Mouse (Mus musculus) embryonic fibroblast, embryonic 13.5 days (primary cell): Measurements from ENCODE around the gene Stub1.

ENCODE experiments used
- CTCF ChIP-seq: IDR thresholded peaks from 2 replicates; pipeline ENCODE4 v1.5.1; 2011; ENCODE audit warnings: mild to moderate bottlenecking, control low read depth, low read length, moderate library complexity, borderline replicate concordance; ENCODE audit not compliant: insufficient read depth
- POLR2A ChIP-seq: IDR thresholded peaks from 2 replicates; pipeline ENCODE4 v1.6.1; 2011; ENCODE audit warnings: low read depth, mild to moderate bottlenecking, control low read depth, low read length, moderate library complexity

DNA sequence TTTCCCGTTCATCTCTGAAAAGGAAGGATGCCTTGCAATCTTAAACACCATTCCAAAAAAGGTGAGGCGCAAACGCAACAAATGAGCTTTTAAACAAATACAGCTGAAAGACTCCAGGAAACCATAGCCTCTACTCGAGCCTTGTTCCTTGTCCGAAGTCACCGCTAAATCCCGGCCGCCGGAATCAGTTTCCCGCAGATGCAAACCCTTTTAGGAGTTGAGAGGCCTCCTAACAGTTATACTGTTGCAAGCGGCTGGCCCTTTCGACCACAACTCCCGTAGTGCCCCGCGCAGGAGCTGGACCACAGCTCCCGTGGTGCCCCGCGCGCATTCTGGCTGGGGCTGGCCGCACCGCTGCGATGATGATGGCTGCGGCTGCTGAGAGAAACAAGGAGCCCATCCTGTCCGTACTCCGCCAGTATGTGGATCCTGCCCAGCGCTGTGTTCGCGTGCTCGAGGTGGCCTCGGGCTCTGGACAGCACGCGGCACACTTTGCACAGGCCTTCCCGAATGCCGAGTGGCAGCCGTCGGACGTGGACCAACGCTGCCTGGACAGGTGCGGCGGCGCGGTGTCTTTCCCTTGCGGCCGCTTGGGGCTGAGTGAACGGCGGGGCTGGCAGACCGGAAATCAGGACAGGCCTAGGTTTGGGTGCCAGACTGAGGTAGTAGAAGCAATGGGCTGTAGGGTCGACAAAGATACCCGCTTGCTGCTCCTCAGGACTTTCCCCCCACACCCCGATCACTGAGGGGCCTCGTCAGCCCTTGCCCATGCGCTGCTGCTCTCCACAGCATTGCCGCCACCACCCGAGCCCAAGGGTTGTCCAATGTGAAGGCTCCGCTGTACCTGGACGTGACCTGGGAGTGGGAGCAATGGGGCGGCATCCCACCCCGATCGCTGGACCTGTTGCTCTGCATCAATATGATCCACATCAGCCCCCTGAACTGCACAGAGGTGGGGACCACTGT is 42.2 kb upstream of the Stub1 start:
- TF ChIP-seq CTCF (no peak), POLR2A (peak; percentile 90)
